ENCODE assay signal across 14 mouse cellular contexts in genomic region chrX:73242821-73243325, GRCm38 (mm10). TPM values are rescaled to one million over a fixed set of nuclear protein-coding genes. Genes with fewer than 3 reads are reported as not detected.
DNase-seq lines count a peak whose midpoint lies in the region; ATAC-seq and TF ChIP-seq lines count a peak whose summit lies in the region.
"Not testable (repeated sequence)": the region's sequence is repeated elsewhere in the genome, so short reads cannot be mapped to it uniquely, and the experiment has no call there.
"Had no signal": no experiment of that assay in that cellular context is flagged by ENCODE, and none has a peak within 500 bp of the region (broad histone marks: within the 10 kb centered on the region; RNA-seq: fewer than 3 reads in every experiment).

TSS of gene Xlr4c (minus strand) at chrX:73243130.

- peak; percentile 75 for ATAC-seq in CD4-positive, CD25-positive, alpha-beta regulatory T cell, adult 4 months
- peak; percentile 50 for ATAC-seq in inflammation-experienced regulatory T-cells, adult 6 months

- dilution Hi-C loops in CH12.LX (cut with MboI; ENCODE audit: extremely low pct_ligation_motif_present, extremely low pct_unique_long_range_greater_than_20kb, low sequenced_read_pairs), result not testable (repeated sequence)

- not testable (repeated sequence) for TF ChIP-seq EP300 in CH12.LX (IDR thresholded peaks at IDR 0.05; ENCODE audit: low read length)

- not testable (repeated sequence) for H3K36me3 ChIP-seq in CH12.LX (replicated peaks in 1 of 2; ENCODE audit: control insufficient read depth in 1 of 2, insufficient read depth in 1 of 2, low read length in 1 of 2); spleen, adult 2 months (ENCODE audit: control insufficient read depth, insufficient read depth, low read length)

- H3K4me2 ChIP-seq in CH12.LX (ENCODE audit: insufficient read depth, low read depth, poor library complexity, severe bottlenecking), result peak within 1 kb of the TSS; percentile 4; the same call in 1 of the 2 replicates

- 55% methylated on average over 14 of the region's 14 CpGs for WGBS in spleen, adult 2 months

- not testable (repeated sequence) for TF ChIP-seq RAD21 in CH12.LX (IDR thresholded peaks at IDR 0.05; ENCODE audit: low read depth, low read length)

- not testable (repeated sequence) for DNase-seq in CH12.LX (ENCODE audit: extremely low read depth); spleen, adult 2 months (ENCODE audit: low read depth in 1 of 2, low spot score in 2 of 2); thymus, postnatal 0 days (ENCODE audit: low spot score)
- DNase-seq in T-cell, adult 2 months (ENCODE audit: low spot score), result peak; percentile 59
- DNase-seq in natural killer cell, adult 2 months (ENCODE audit: low spot score in 2 of 2), result peak; percentile 5 to 26
- DNase-seq in thymus, postnatal 25 days, result peak; percentile 12

- not testable (repeated sequence) for H3K9me3 ChIP-seq in CH12.LX (replicated peaks; ENCODE audit: low read length)

- not testable (repeated sequence) for H3K79me2 ChIP-seq in CH12.LX (replicated peaks; ENCODE audit: control insufficient read depth, extremely low read depth, insufficient read depth, poor library complexity, severe bottlenecking)

- not testable (repeated sequence) for H3K27ac ChIP-seq in CH12.LX (ENCODE audit: insufficient read depth, low read depth); spleen, adult 2 months (ENCODE audit: insufficient read depth, low read length)

- in situ Hi-C loops in CH12.LX (cut with MboI; ENCODE audit: low pct_ligation_motif_present, low pct_unique_long_range_greater_than_20kb, low sequenced_read_pairs), result loop anchor here (25.0 kb wide), 1 partner anchor 169 kb away; the partner anchor contains the start of gene Zfp92

- peak within 1 kb of the TSS; percentile 33; the same call in 1 of the 2 replicates for H3K9ac ChIP-seq in CH12.LX (ENCODE audit: insufficient read depth, low read depth)

- H3K4me3 ChIP-seq in CH12.LX (replicated peaks in 1 of 3; ENCODE audit: low read depth in 2 of 3, low read length in 2 of 3, poor library complexity in 1 of 3), result peak within 1 kb of the TSS; percentile 38 to 61 (median 40)
- peak within 1 kb of the TSS; percentile 14; the same call in 1 of the 2 replicates for H3K4me3 ChIP-seq in spleen, adult 2 months (ENCODE audit: extremely low read depth, insufficient read depth, insufficient read length)

- H3K4me1 ChIP-seq in CH12.LX (ENCODE audit: control insufficient read depth in 1 of 2, insufficient read depth in 2 of 2); spleen, adult 2 months (ENCODE audit: control insufficient read depth, insufficient read depth, insufficient read length): not testable (repeated sequence)

- TF ChIP-seq POLR2A in CH12.LX (IDR thresholded peaks at IDR 0.05; ENCODE audit: low read depth, low read length), result peak; percentile 38
- TF ChIP-seq POLR2A in spleen, adult 2 months (IDR thresholded peaks at IDR 0.05; ENCODE audit: low read depth, low read length), result not testable (repeated sequence)

- TF ChIP-seq CTCF in CH12.LX (conservative IDR thresholded peaks at IDR 0.05 in 1 of 2, IDR thresholded peaks at IDR 0.05 in 1 of 2; ENCODE audit: low read depth in 2 of 2, low read length in 2 of 2); spleen, adult 2 months (IDR thresholded peaks at IDR 0.05; ENCODE audit: extremely low read depth, insufficient read depth, insufficient read length, insufficient replicate concordance): not testable (repeated sequence)

- H3K27me3 ChIP-seq in CH12.LX (replicated peaks); spleen, adult 2 months (ENCODE audit: control insufficient read depth, insufficient read depth, low read length): not testable (repeated sequence)

TF ChIP-seq in CH12.LX, 34 proteins besides CTCF, POLR2A, EP300 and RAD21:
- peak; percentile 58 for TF ChIP-seq NRF1 (IDR thresholded peaks at IDR 0.05; ENCODE audit: low read depth, low read length)

RNA-seq across cellular contexts. Expression of gene Xlr4c, which starts in this region (rescaled TPM):
- polyA plus RNA-seq in CD4-positive, CD25-positive, alpha-beta regulatory T cell, adult 4 months (2017; shearing (Covaris generic)), result 100 to 1,000 TPM; 102 to 135 TPM
- total RNA-seq in CH12.LX (2012; rRNA removed), result 35.6 and 38.0 TPM in 2 replicates
- total RNA-seq in CH12.LX (2014; rRNA removed), result 75.0 and 97.6 TPM in 2 replicates
- 61.1 and 67.8 TPM in 2 replicates for polyA plus RNA-seq in CH12.LX (2012; ENCODE audit: insufficient read length, low read depth)
- 100 to 1,000 TPM in 2 of 3 experiments, 10 to 100 TPM in 1; 76.9 to 140 (median 112) TPM for polyA plus RNA-seq in inflammation-experienced regulatory T-cells, adult 6 months (2017; shearing (Covaris generic))
- 0.97 and 1.4 TPM in 2 replicates for polyA plus RNA-seq in spleen, adult 2 months (2012; rRNA removed)
- polyA plus RNA-seq in thymus, postnatal 0 days (2015; fragmentation: Nextera tagmentation; extraction: Ambion mirVana), result 24.2 and 36.5 TPM in 2 replicates
- total RNA-seq: forebrain, postnatal 0 days had no signal
- polyA plus RNA-seq: cerebellum, adult 2 months; embryonic facial prominence, embryonic 12.5 days; forebrain, embryonic 11.5 days; forebrain, embryonic 13.5 days; forebrain, postnatal 0 days; Patski had no signal

Comparison
In these comparisons a context has a peak if more than half of its experiments do, and no peak if none do; other contexts are left out.
1. RNA of gene Xlr4c (polyA plus RNA-seq): 102 to 135 TPM in CD4-positive, CD25-positive, alpha-beta regulatory T cell, adult 4 months, 76.9 to 140 TPM in inflammation-experienced regulatory T-cells, adult 6 months, 61.1 to 67.8 TPM in CH12.LX and 24.2 to 36.5 TPM in thymus, postnatal 0 days; 0.97 to 1.4 TPM in spleen, adult 2 months; every median in the first group is over 10 times any median in the second.